Comparison of ENCODE assay signal across 9 mouse cellular contexts in the genomic region with DNA sequence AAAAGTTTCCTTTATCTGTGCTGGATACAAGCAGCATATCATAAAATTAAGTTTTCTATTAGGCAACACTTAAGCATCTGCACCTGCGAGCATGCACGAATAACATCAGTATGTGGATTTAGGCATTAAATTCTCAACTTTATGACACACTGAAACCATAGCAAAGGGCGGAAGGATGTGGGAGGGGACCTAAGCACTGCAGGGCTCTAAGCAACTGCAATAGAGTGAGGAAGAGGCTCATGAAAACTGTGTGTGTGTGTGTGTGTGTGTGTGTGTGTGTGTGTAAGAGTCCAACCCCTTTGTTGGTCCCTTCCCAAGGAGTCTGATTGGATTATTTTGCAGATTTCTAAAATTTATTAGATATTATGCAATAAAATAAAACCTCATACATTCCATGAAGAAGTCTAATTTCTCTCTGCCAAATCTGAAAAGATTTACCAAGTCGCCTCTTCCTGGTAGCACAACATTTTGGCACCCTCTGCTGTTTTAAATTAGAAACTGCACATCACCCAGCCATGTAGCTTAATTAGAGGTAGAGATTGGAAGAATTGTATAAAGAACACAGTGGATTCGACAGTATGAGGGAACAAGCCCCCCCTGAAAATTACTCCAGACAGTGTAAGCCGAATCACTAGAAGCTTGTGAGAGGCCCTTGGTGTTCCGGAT. TPM values are rescaled to one million over a fixed set of nuclear protein-coding genes. Genes with fewer than 3 reads are reported as not detected.
DNase-seq lines count a peak whose midpoint lies in the region; ATAC-seq and TF ChIP-seq lines count a peak whose summit lies in the region.
"Had no signal": no experiment of that assay in that cellular context is flagged by ENCODE, and none has a peak within 500 bp of the region (broad histone marks: within the 10 kb centered on the region; RNA-seq: fewer than 3 reads in every experiment).

No protein-coding gene starts in this region.

- ATAC-seq in forebrain, postnatal 0 days = peak; percentile 50; the same call in 1 of the 2 replicates
- ATAC-seq in forebrain, embryonic 13.5 days = no peak
- no peak for ATAC-seq in monocyte, adult 5-6 weeks (replicated peaks; ENCODE audit: insufficient number of reproducible peaks, low FRiP score, low TSS enrichment, poor library complexity, severe bottlenecking)

- TF ChIP-seq CTCF in forebrain, postnatal 0 days (IDR thresholded peaks at IDR 0.05; ENCODE audit: low read depth) = peak; percentile 78

- peak; percentile 79 for DNase-seq in forebrain, postnatal 0 days
- peak; percentile 76 for DNase-seq in 416B (ENCODE audit: low read depth)
- DNase-seq in adrenal gland, postnatal 14 days = peak; percentile 37
- DNase-seq in frontal cortex, adult 2 months (ENCODE audit: extremely low spot score in 1 of 2, low spot score in 1 of 2) = peak; percentile 28 to 85
- DNase-seq in kidney, postnatal 25 days = peak; percentile 52 to 68
- DNase-seq in lung, postnatal 25 days (ENCODE audit: low spot score) = peak; percentile 68
- DNase-seq: liver, embryonic 13.5 days had no signal

- no peak overlapping the region for H3K27ac ChIP-seq in forebrain, postnatal 0 days (ENCODE audit: low read depth, low read length)
- no peak overlapping the region for H3K27ac ChIP-seq in forebrain, embryonic 13.5 days
- H3K27ac ChIP-seq: liver, embryonic 13.5 days had no signal

- H3K9ac ChIP-seq in forebrain, postnatal 0 days = no peak overlapping the region
- H3K9ac ChIP-seq in forebrain, embryonic 13.5 days = no peak overlapping the region
- H3K9ac ChIP-seq: liver, embryonic 13.5 days had no signal

- H3K9me3 ChIP-seq in forebrain, postnatal 0 days (ENCODE audit: low read length) = no peaks in the 10 kb centered on the region
- no peaks in the 10 kb centered on the region for H3K9me3 ChIP-seq in forebrain, embryonic 13.5 days (replicated peaks)
- H3K9me3 ChIP-seq: liver, embryonic 13.5 days had no signal

- no peaks in the 10 kb centered on the region for H3K4me1 ChIP-seq in forebrain, postnatal 0 days (ENCODE audit: insufficient read depth)
- no peaks in the 10 kb centered on the region for H3K4me1 ChIP-seq in forebrain, embryonic 13.5 days
- H3K4me1 ChIP-seq: liver, embryonic 13.5 days had no signal

- H3K27me3 ChIP-seq in forebrain, postnatal 0 days (ENCODE audit: insufficient read depth, low read length) = no peaks in the 10 kb centered on the region
- no peaks in the 10 kb centered on the region for H3K27me3 ChIP-seq in forebrain, embryonic 13.5 days

- H3K4me3 ChIP-seq in forebrain, postnatal 0 days (ENCODE audit: low read depth, low read length) = no peak overlapping the region
- H3K4me3 ChIP-seq in forebrain, embryonic 13.5 days = no peak overlapping the region
- H3K4me3 ChIP-seq: liver, embryonic 13.5 days had no signal

- no peak overlapping the region for H3K4me2 ChIP-seq in forebrain, postnatal 0 days (ENCODE audit: low read depth)
- no peak overlapping the region for H3K4me2 ChIP-seq in forebrain, embryonic 13.5 days
- H3K4me2 ChIP-seq: liver, embryonic 13.5 days had no signal

- H3K36me3 ChIP-seq in forebrain, postnatal 0 days (ENCODE audit: insufficient read depth) = no peaks in the 10 kb centered on the region
- no peaks in the 10 kb centered on the region for H3K36me3 ChIP-seq in forebrain, embryonic 13.5 days (ENCODE audit: poor library complexity, severe bottlenecking)
- H3K36me3 ChIP-seq: liver, embryonic 13.5 days had no signal

- 53% methylated on average over 7 of the region's 7 CpGs for WGBS in forebrain, postnatal 0 days
- 56% methylated on average over 7 of the region's 7 CpGs for WGBS in forebrain, embryonic 13.5 days

RNA-seq across cellular contexts. Expression of a gene that starts 38.9 kb away (rescaled TPM):
- total RNA-seq in forebrain, postnatal 0 days (2014; rRNA removed) = 0.43 TPM in 1 of 2 replicates, not detected in the other
- polyA plus RNA-seq in forebrain, postnatal 0 days (2015; fragmentation: Nextera tagmentation; extraction: Ambion mirVana) = 0.07 TPM in 1 of 2 replicates, not detected in the other
- 0.04 TPM in 1 of 2 replicates, not detected in the other for polyA plus RNA-seq in forebrain, embryonic 13.5 days (2015; fragmentation: Nextera tagmentation; extraction: Ambion mirVana)
- 0.11 TPM in 1 of 2 replicates, not detected in the other for total RNA-seq in adrenal gland, postnatal 14 days (2021)
- polyA plus RNA-seq in frontal cortex, adult 2 months (2012; rRNA removed) = 0.13 TPM in 1 of 2 replicates, not detected in the other
- total RNA-seq in monocyte, adult 5-6 weeks (2017) = not detected in 3 replicates
- polyA plus RNA-seq: liver, embryonic 13.5 days had no signal
